Mouse (Mus musculus): Measurements from ENCODE around the gene Kcnab2. TPM values are rescaled to one million over a fixed set of nuclear protein-coding genes. Genes with fewer than 3 reads are reported as not detected.

The Kcnab2 gene
- total RNA-seq (2015) (51.4 and 61.6 TPM in 2 replicates), total RNA-seq (2017) (77.7 and 116 TPM in 2 replicates)

GRCm38 (mm10) chr4:152477466-152478223 lies at the start of gene Kcnab2:
Gene Kcnab2 (minus strand): TSS chr4:152477871.
- peak; percentile 95 for ATAC-seq (ENCODE audit: poor library complexity, severe bottlenecking)

- peak; percentile 62; the same call in 1 of the 2 replicates for ATAC-seq (ENCODE audit: poor library complexity, severe bottlenecking)
Measured at GRCm38 (mm10) chr4:152520083-152520482, 42.4 kb upstream of the Kcnab2 start.

- no peak for ATAC-seq (ENCODE audit: poor library complexity, severe bottlenecking)
Measured at GRCm38 (mm10) chr4:152519106-152519505, 41.4 kb upstream of the Kcnab2 start.

GRCm38 (mm10) chr4:152514884-152515283 lies 37.2 kb upstream of the Kcnab2 start:
- no peak for ATAC-seq (ENCODE audit: poor library complexity, severe bottlenecking)

GRCm38 (mm10) chr4:152512221-152512925 lies 34.7 kb upstream of the Kcnab2 start:
- no peak for ATAC-seq (ENCODE audit: poor library complexity, severe bottlenecking)

GRCm38 (mm10) chr4:152494360-152494879 lies 16.7 kb upstream of the Kcnab2 start:
- no peak for ATAC-seq (ENCODE audit: poor library complexity, severe bottlenecking)

- peak; percentile 94 for ATAC-seq (ENCODE audit: poor library complexity, severe bottlenecking)
Measured at GRCm38 (mm10) chr4:152491250-152491899, 13.7 kb upstream of the Kcnab2 start.

GRCm38 (mm10) chr4:152490311-152490710 lies 12.6 kb upstream of the Kcnab2 start:
- no peak for ATAC-seq (ENCODE audit: poor library complexity, severe bottlenecking)

- ATAC-seq (ENCODE audit: poor library complexity, severe bottlenecking): no peak
Measured at GRCm38 (mm10) chr4:152488046-152488445, 10.4 kb upstream of the Kcnab2 start.

GRCm38 (mm10) chr4:152480426-152480825 lies 2.8 kb upstream of the Kcnab2 start:
- no peak for ATAC-seq (ENCODE audit: poor library complexity, severe bottlenecking)

- ATAC-seq (ENCODE audit: poor library complexity, severe bottlenecking): 0 out of 2 replicates have a peak, but pooled peaks have one; percentile 2
Measured at GRCm38 (mm10) chr4:152478224-152478567, 525 bp upstream of the Kcnab2 start.

- no peak for ATAC-seq (ENCODE audit: poor library complexity, severe bottlenecking)
Measured at GRCm38 (mm10) chr4:152477106-152477465, 585 bp downstream of the Kcnab2 start.

GRCm38 (mm10) chr4:152476427-152477023 lies 1.1 kb downstream of the Kcnab2 start, which contains the start of gene Nphp4:
Gene Nphp4 (plus strand): TSS chr4:152476706.
- 0 out of 2 replicates have a peak, but pooled peaks have one; percentile 16 for ATAC-seq (ENCODE audit: poor library complexity, severe bottlenecking)

- no peak for ATAC-seq (ENCODE audit: poor library complexity, severe bottlenecking)
Measured at GRCm38 (mm10) chr4:152475941-152476340, 1.7 kb downstream of the Kcnab2 start.

- ATAC-seq (ENCODE audit: poor library complexity, severe bottlenecking): no peak
Measured at GRCm38 (mm10) chr4:152467951-152468350, 9.7 kb downstream of the Kcnab2 start.

- ATAC-seq (ENCODE audit: poor library complexity, severe bottlenecking): no peak
Measured at GRCm38 (mm10) chr4:152466601-152467000, 11.1 kb downstream of the Kcnab2 start.

GRCm38 (mm10) chr4:152465116-152465515 lies 12.6 kb downstream of the Kcnab2 start:
- ATAC-seq (ENCODE audit: poor library complexity, severe bottlenecking): no peak

GRCm38 (mm10) chr4:152463147-152463546 lies 14.5 kb downstream of the Kcnab2 start:
- ATAC-seq (ENCODE audit: poor library complexity, severe bottlenecking): no peak

- no peak for ATAC-seq (ENCODE audit: poor library complexity, severe bottlenecking)
Measured at GRCm38 (mm10) chr4:152462516-152462915, 15.2 kb downstream of the Kcnab2 start.

GRCm38 (mm10) chr4:152457673-152458072 lies 20.0 kb downstream of the Kcnab2 start:
- peak; percentile 51; the same call in 1 of the 2 replicates for ATAC-seq (ENCODE audit: poor library complexity, severe bottlenecking)

GRCm38 (mm10) chr4:152456609-152457008 lies 21.1 kb downstream of the Kcnab2 start:
- no peak for ATAC-seq (ENCODE audit: poor library complexity, severe bottlenecking)

Measured in megakaryocyte, adult 5-6 weeks (primary cell).